Mouse (Mus musculus) B cell, adult 67 days (primary cell): ENCODE measurements around the gene Tcte1. TPM values are rescaled to one million over a fixed set of nuclear protein-coding genes. Genes with fewer than 3 reads are reported as not detected.

Experiments used
- total RNA-seq, 2 experiments: library from RNA; stranded (reverse); gene quantifications; 4 replicates each; pipeline ENCODE4 v1.2.4; 2023

Gene Tcte1
- not detected for total RNA-seq

DNA sequence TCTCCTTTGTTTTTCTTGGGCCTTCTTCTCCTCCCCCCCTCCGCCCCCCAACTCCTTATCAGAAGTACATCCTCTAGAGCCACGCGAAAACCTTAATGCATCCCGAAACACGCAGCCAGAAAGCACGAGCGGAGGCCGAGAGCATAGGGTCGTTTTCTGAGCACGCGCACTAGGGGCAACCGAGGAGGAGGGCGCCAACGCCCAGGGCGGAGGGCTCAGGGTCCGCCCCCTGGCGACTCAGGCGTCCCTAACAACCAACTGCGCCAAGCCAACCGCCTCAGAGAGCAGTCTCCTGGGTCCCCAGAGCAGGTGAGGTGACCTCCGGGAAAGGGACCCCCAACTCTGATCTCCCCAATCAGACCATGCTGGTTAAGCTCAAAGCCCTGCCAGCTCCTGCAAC lies at the start of gene Tcte1:
Gene Tcte1, plus strand, starts transcription at position 172 of the 400 bp plus-strand sequence.

GRCm38 (mm10) chr17:45474669-45475465 lies 48.4 kb upstream of the Tcte1 start, which contains the start of gene Spats1:
TSS of gene Spats1 (minus strand) at chr17:45475415.

GRCm38 (mm10) chr17:45506700-45507189 lies 16.5 kb upstream of the Tcte1 start, which contains the start of gene Aars2:
TSS of gene Aars2 (plus strand) at chr17:45506841.

GRCm38 (mm10) chr17:45549617-45550181 lies 26.5 kb downstream of the Tcte1 start, which contains the start of gene Tmem151b:
TSS of gene Tmem151b (minus strand) at chr17:45549677.

GRCm38 (mm10) chr17:45555452-45556106 lies 32.3 kb downstream of the Tcte1 start, which contains the start of gene Nfkbie:
TSS of gene Nfkbie (plus strand) at chr17:45555703.

GRCm38 (mm10) chr17:45563655-45564530 lies 40.7 kb downstream of the Tcte1 start, which contains the start of gene Slc35b2:
TSS of gene Slc35b2 (plus strand) at chr17:45563874.

DNA sequence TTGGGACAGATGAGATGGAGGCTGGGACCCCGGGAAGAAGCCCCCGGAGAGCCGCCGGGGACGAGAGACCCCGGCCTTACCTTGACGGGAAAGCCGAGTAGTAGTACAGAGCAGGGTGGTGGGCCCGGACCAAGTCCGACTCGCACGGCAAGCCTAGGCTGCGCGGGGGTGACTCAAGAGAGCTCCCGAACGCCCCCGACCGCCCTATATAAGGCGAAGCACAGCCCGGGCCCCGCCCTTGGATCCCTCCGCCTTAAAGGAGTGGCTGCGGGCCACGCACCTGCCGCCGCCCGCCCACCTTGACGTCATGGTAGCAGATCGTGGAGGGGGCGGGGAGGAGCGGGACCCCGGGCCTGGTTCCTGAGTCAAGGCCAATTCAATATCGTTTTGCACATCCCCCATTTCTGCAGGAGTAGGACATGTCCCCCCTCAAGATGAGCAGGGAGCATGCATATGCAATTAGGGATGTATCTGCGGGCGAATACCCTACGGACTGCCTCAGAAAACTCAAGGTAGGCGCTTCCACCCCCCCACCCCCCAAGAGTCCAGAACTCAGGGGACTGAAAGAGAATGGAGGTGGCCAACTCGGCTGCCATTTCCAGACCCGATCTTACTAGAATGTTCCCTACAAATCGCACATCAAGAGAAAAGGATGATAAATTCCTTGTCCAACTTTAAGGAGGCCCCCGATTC lies 50.0 kb downstream of the Tcte1 start, which contains the start of gene Hsp90ab1:
Gene Hsp90ab1, minus strand, starts transcription at position 185 of the 693 bp plus-strand sequence.

Other genes starting within 250 kb of the Tcte1 start
- 100 to 1,000 TPM in 1 of 2 experiments, 10 to 100 TPM in 1; 88.0 to 104 TPM for gene Cdc5l, start 89.7 kb upstream of the Tcte1 start, total RNA-seq
- gene Spats1, start 48.0 kb upstream of the Tcte1 start, total RNA-seq: not detected
- gene Aars2, start 16.6 kb upstream of the Tcte1 start, total RNA-seq: 10 to 100 TPM; 18.6 to 22.1 TPM
- gene Tmem151b, start 26.2 kb downstream of the Tcte1 start, total RNA-seq: under 1 TPM; 0.33 to 0.38 TPM
- 100 to 1,000 TPM; 139 to 141 TPM for gene Nfkbie, start 32.3 kb downstream of the Tcte1 start, total RNA-seq
- gene Slc35b2, start 40.4 kb downstream of the Tcte1 start, total RNA-seq: 10 to 100 TPM; 51.3 to 57.0 TPM
- 1,000 to 10,000 TPM in 1 of 2 experiments, 100 to 1,000 TPM in 1; 986 to 1,178 TPM for gene Hsp90ab1, start 49.8 kb downstream of the Tcte1 start, total RNA-seq
- 10 to 100 TPM; 21.9 to 22.2 TPM for gene Slc29a1, start 76.2 kb downstream of the Tcte1 start, total RNA-seq
- not detected for gene Mymx, start 78.7 kb downstream of the Tcte1 start, total RNA-seq
- gene Capn11, start 135.9 kb downstream of the Tcte1 start, total RNA-seq: under 1 TPM in 1 of 2 experiments, not detected in 1; 0.46 TPM
- gene Mrpl14, start 162.9 kb downstream of the Tcte1 start, total RNA-seq: 10 to 100 TPM; 26.0 to 29.3 TPM
- gene Tmem63b, start 163.5 kb downstream of the Tcte1 start, total RNA-seq: 10 to 100 TPM; 28.6 to 30.6 TPM
- not detected for gene 1600014C23Rik, start 210.4 kb downstream of the Tcte1 start, total RNA-seq